Mouse (Mus musculus) spleen, postnatal 10 days (tissue): ENCODE results near the gene Naa40.

Source experiments
- DNase-seq, 2 experiments: peaks; one replicate each; pipeline ENCODE4 v3.0.0; 2021 to 2022; ENCODE audit warnings: low spot score in 2 of 2

Naa40 gene

GRCm38 (mm10) chr19:7265478-7266191 is 24.7 kb upstream of the Naa40 start:
- peak in 1 of 2 experiments; percentile 34 for DNase-seq

GRCm38 (mm10) chr19:7264766-7265331 is 23.9 kb upstream of the Naa40 start:
- peak in 1 of 2 experiments; percentile 22 for DNase-seq

- peak; percentile 79 to 90 for DNase-seq
Measured at GRCm38 (mm10) chr19:7264088-7264765, 23.2 kb upstream of the Naa40 start.

GRCm38 (mm10) chr19:7262592-7262991 is 21.6 kb upstream of the Naa40 start:
- no peak for DNase-seq

- no peak for DNase-seq
Measured at GRCm38 (mm10) chr19:7261964-7262363, 21.0 kb upstream of the Naa40 start.

GRCm38 (mm10) chr19:7261476-7261875 is 20.5 kb upstream of the Naa40 start:
- no peak for DNase-seq

- DNase-seq, result no peak
Measured at GRCm38 (mm10) chr19:7257881-7258280, 16.9 kb upstream of the Naa40 start.

GRCm38 (mm10) chr19:7246021-7246420 is 5.0 kb upstream of the Naa40 start:
- no peak for DNase-seq

GRCm38 (mm10) chr19:7240291-7240690 is 692 bp downstream of the Naa40 start:
- DNase-seq, result peak in 1 of 2 experiments; percentile 47

GRCm38 (mm10) chr19:7239574-7239973 is 1.4 kb downstream of the Naa40 start:
- no peak for DNase-seq

- DNase-seq, result no peak
Measured at GRCm38 (mm10) chr19:7236742-7237141, 4.2 kb downstream of the Naa40 start.

GRCm38 (mm10) chr19:7236011-7236410 is 5.0 kb downstream of the Naa40 start:
- no peak for DNase-seq

- DNase-seq, result no peak
Measured at GRCm38 (mm10) chr19:7235461-7235860, 5.5 kb downstream of the Naa40 start.

- peak; percentile 54 to 82 for DNase-seq
Measured at GRCm38 (mm10) chr19:7234537-7235221, 6.3 kb downstream of the Naa40 start.

GRCm38 (mm10) chr19:7226511-7226914 is 14.5 kb downstream of the Naa40 start:
- DNase-seq, result peak in 1 of 2 experiments; percentile 58

- DNase-seq, result no peak
Measured at GRCm38 (mm10) chr19:7225096-7225690, 15.8 kb downstream of the Naa40 start.

- DNase-seq, result no peak
Measured at GRCm38 (mm10) chr19:7224253-7224652, 16.7 kb downstream of the Naa40 start.

GRCm38 (mm10) chr19:7223488-7223887 is 17.5 kb downstream of the Naa40 start:
- no peak for DNase-seq

- DNase-seq, result no peak
Measured at GRCm38 (mm10) chr19:7222196-7222595, 18.8 kb downstream of the Naa40 start.

- DNase-seq, result no peak
Measured at GRCm38 (mm10) chr19:7218753-7219152, 22.2 kb downstream of the Naa40 start.

GRCm38 (mm10) chr19:7217926-7218267 is 23.1 kb downstream of the Naa40 start:
- DNase-seq, result no peak
